Mouse (Mus musculus) liver, embryonic 11.5 days (tissue): ENCODE results near the gene H2-T22. TPM values are rescaled to one million over a fixed set of nuclear protein-coding genes. Genes with fewer than 3 reads are reported as not detected.
A peak's percentile ranks its signal among the peaks of the same experiment; 100 is the strongest.
"Not testable (repeated sequence)": the region's sequence is repeated elsewhere in the genome, so short reads cannot be mapped to it uniquely, and the experiment has no call there.

Experiments
- ATAC-seq: fragments of 200-750 bp; cut with Nextera tagmentation; replicated peaks from 2 replicates; pipeline ENCODE4 v1.8.0; 2017; ENCODE audit warnings: moderate number of reproducible peaks, mild to moderate bottlenecking, moderate TSS enrichment, moderate library complexity; ENCODE audit not compliant: low FRiP score
- DNase-seq: peaks from one replicate; pipeline ENCODE4 v3.0.0-alpha.2; 2017; ENCODE audit warnings: low spot score
- H3K27ac ChIP-seq: fragments of 300-500 bp; sonication (generic); 2 replicates; pipeline ENCODE4 v1.5.1; 2014; ENCODE audit warnings: mild to moderate bottlenecking, low read depth, low read length, control low read depth
- H3K27me3 ChIP-seq: fragments of 300-500 bp; sonication (generic); replicated peaks from 2 replicates; pipeline ENCODE4 v1.6.1; 2014; ENCODE audit warnings: low read length, mixed read lengths; ENCODE audit not compliant: control insufficient read depth, insufficient read depth
- H3K36me3 ChIP-seq: fragments of 300-500 bp; sonication (generic); 2 replicates; pipeline ENCODE4 v1.6.1; 2014; ENCODE audit warnings: mild to moderate bottlenecking, low read length, moderate library complexity, mixed read lengths; ENCODE audit not compliant: control insufficient read depth, insufficient read depth
- H3K4me1 ChIP-seq: fragments of 300-500 bp; sonication (generic); replicated peaks from 2 replicates; pipeline ENCODE4 v1.6.1; 2014; ENCODE audit warnings: low read length, mixed read lengths; ENCODE audit not compliant: control insufficient read depth, insufficient read depth
- H3K4me2 ChIP-seq: fragments of 300-500 bp; sonication (generic); 2 replicates; pipeline ENCODE4 v1.6.1; 2014; ENCODE audit warnings: mild to moderate bottlenecking, control low read depth, moderate library complexity
- H3K4me3 ChIP-seq: fragments of 300-500 bp; sonication (generic); 2 replicates; pipeline ENCODE4 v1.5.1; 2014; ENCODE audit warnings: low read depth, low read length, control low read depth
- H3K9ac ChIP-seq: fragments of 300-500 bp; sonication (generic); 2 replicates; pipeline ENCODE4 v1.6.1; 2014; ENCODE audit warnings: low read depth, low read length, control low read depth
- H3K9me3 ChIP-seq: fragments of 300-500 bp; sonication (generic); 2 replicates; pipeline ENCODE4 v1.6.1; 2016; ENCODE audit warnings: low read length, inconsistent platforms, mixed read lengths; ENCODE audit not compliant: control insufficient read depth
- WGBS: fragments of 180-500 bp; shearing (Covaris S2); extraction: QIAGEN DNeasy Blood & Tissue Kit; methylation state at CpG from one replicate; pipeline ENCODE4 v1.1.7; 2014; 5-methylcytosine and 5-hydroxymethylcytosine counted together
- polyA plus RNA-seq: library from polyadenylated mRNA; unstranded; fragments of >200 nt; fragmentation: Nextera tagmentation; extraction: Ambion mirVana; gene quantifications from 2 replicates; pipeline ENCODE4 v1.2.1, GENCODE M21; 2014

The H2-T22 gene
- polyA plus RNA-seq, 1 experiment from 2014 or later, result 9.5 TPM

DNA sequence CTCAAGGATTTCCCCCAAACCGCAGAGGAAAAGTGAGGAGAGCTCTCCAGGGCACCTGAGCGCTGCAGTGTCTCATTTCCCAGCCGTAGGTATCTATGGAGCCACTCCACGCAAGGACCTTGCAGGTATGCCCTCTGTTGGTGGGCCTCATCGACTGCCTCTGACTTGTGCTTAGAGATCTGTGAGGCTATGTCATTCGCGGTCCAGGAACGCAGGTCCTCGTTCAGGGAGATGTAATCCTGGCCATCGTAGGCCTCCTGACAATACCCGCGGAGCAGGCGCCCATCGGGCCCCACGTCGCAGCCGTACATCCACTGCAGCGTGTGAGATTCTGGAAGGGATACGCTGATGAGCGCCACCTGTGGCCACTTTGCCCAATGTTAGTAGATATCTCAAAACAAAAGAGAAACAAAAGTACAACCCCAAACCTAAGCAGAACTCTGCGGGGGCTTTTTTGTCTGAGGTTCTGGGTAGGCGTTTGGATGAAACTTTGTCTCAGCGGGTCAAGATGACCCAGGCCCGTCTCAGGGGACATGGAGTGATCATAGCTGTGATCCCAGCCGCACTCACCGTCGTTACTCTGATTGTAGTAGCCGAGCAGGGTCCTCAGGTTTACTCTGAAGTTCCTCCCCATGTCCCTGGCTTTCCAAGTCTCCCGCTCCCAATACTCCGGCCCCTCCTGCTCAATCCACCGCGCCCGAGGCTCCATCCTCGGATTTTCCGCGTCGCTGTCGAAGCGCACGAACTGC is 10.8 kb downstream of the H2-T22 start:
- Histone ChIP-seq H3K4me3 (peak overlapping the region; percentile 59), H3K9ac (peak overlapping the region; percentile 48), H3K4me2 (peak overlapping the region; percentile 83)
- ATAC-seq, result peak; percentile 39; the same call in 1 of the 2 replicates
- 4% methylated on average over 40 of the region's 40 CpGs for WGBS
- H3K27me3 ChIP-seq, H3K36me3 ChIP-seq, H3K27ac ChIP-seq, H3K9me3 ChIP-seq, H3K4me1 ChIP-seq: not testable (repeated sequence)
- peak; percentile 47 for DNase-seq

DNA sequence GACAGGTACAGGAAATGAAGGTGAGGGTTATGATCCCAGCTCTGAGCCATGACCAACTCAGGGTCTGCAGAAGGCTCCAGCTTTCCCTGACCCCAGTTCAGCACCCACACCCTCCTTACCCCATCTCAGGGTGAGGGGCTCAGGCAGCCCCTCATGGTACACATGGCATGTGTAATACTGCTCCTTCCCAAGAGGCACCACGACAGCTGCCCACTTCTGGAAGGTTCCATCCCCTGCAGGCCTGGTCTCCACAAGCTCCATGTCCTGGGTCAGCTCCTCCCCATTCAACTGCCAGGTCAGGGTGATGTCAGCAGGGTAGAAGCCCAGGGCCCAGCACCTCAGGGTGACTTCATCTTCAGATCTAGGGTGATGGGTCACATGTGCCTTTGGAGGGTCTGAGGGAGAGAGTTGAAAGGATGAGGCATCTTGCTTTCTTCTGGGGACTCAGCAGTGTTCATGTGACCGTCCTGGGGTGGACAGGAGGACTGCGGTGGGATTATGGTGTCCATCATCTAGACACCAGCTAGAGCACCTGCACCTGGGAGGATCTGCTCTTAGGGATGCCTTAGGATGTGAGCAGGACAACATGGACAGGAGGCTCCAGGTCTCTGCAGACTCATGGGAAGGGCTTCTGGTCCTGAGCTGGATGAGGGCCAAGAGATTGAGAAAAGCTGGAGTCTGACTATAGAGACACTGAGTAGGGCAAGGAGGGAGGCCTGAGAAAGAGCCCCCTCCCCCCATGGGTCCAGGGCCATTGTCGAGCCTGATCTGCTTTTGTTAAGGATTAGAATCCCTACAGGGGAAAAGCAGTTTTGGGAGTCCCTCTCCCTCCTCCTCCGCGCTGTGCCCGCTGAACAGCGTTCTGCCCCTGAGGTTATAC is 11.6 kb downstream of the H2-T22 start:
- not testable (repeated sequence) for DNase-seq, H3K4me1 ChIP-seq, H3K36me3 ChIP-seq, ATAC-seq, H3K9ac ChIP-seq, H3K27me3 ChIP-seq, H3K9me3 ChIP-seq, H3K27ac ChIP-seq
- WGBS, result 68% methylated on average over 8 of the region's 8 CpGs
- peak overlapping the region; percentile 83 for H3K4me2 ChIP-seq
- H3K4me3 ChIP-seq, result peak overlapping the region; percentile 59

DNA sequence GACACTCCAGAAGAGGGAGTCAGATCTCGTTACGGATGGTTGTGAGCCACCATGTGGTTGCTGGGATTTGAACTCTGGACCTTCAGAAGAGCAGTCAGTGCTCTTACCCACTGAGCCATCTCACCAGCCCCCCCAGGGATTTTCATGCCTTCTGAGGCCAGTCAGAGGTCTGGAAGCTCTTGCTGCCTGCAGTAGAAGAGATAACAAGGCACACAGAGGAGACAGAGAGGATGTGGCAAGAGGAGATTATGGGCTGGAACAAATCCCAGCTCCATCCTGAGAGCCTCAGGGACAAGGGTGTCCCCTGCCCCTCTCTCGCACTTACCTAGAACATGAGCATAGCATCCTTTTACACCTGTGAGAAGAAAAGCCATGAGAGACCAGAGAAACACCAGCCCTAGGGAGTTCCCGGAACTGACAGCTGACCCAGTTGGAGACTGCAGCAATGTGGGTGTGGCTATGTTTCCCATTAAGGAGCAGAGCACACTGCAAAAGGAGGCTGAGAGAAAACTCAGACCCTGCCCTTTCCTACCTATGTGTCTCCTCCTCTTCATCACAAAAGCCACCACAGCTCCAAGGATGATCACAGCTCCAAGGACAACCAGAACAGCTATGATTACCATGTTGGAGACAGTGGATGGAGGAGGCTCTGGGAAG is 12.4 kb downstream of the H2-T22 start:
- not testable (repeated sequence) for DNase-seq, H3K4me2 ChIP-seq, H3K9me3 ChIP-seq, H3K27me3 ChIP-seq, H3K9ac ChIP-seq, H3K36me3 ChIP-seq, H3K27ac ChIP-seq, H3K4me3 ChIP-seq, H3K4me1 ChIP-seq
- WGBS, result 60% methylated on average over 2 of the region's 4 CpGs
- peak; percentile 36; the same call in 1 of the 2 replicates for ATAC-seq

DNA sequence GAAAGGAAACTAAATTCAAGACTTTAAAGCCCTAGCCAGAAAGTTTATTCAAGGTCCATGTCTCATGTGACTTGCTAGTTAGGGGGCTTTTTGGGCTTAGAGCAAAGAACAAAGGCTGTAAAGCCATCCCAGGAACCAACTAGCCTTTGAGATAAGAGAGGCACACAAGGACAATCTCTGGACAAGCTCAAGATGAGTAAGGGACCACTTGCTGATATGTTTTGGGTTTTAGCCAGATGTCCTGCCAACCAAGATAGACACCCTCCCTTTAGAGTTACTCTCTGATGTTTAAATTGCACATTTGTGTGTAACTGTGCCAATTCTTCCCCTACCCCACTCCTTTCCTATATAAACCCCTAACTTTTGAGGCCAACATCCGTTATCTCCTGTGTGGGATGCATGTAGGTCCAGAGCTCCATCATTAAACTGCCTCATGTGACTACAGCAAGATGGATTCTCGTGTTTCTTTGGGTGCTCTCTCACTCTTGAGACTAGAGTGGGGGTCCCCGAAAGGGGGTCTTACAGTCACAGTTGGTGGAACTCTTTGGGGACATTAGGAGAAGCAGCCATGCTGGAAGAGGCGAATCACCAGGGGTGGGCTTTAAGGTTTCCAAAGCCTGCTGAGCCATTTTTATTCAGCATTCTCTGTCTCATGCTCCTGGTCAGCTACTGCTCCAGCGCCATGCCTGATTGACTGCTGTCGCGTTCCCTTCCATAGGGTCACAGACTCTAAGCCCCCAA is 13.5 kb downstream of the H2-T22 start:
- Histone ChIP-seq H3K4me2 (no peak overlapping the region), H3K36me3 (no peaks in the 10 kb centered on the region), H3K27me3 (no peaks in the 10 kb centered on the region), H3K9me3 (peaks cover 4% of the 10 kb centered on the region; the same call in 1 of the 2 replicates), H3K27ac (no peak overlapping the region), H3K9ac (no peak overlapping the region), H3K4me3 (no peak overlapping the region), H3K4me1 (peaks cover 12% of the 10 kb centered on the region)
- DNase-seq, result no peak
- ATAC-seq, result no peak
- 83% methylated on average over 7 of the region's 7 CpGs for WGBS

DNA sequence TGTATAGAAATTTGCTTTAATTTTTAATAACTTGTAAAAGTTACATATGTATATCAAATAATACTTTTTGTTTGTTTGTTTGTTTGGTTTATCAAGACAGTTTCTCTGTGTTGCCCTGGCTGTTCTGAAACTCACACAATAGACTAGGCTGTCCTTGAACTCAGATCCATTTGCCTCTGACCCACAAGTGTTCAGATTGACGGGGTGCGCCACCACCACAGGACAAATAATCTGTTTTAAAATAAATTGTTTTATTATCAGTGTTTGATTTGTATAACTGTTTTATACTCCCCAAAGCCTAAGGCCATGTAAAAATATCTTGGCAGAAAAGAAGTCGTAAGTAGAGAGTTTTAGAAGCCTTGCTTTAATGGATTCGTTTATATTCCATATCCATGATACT is 14.9 kb downstream of the H2-T22 start:
- no peak for ATAC-seq
- no peak for DNase-seq
- WGBS, result 87% methylated on average over 4 of the region's 4 CpGs
- peaks cover 20% of the 10 kb centered on the region for H3K4me1 ChIP-seq
- no peaks in the 10 kb centered on the region for H3K36me3 ChIP-seq
- H3K27me3 ChIP-seq, result no peaks in the 10 kb centered on the region
- H3K9ac ChIP-seq, result no peak overlapping the region
- H3K9me3 ChIP-seq, result peaks cover 4% of the 10 kb centered on the region; the same call in 1 of the 2 replicates
- no peak overlapping the region for H3K27ac ChIP-seq
- H3K4me3 ChIP-seq, result no peak overlapping the region
- H3K4me2 ChIP-seq, result no peak overlapping the region

DNA sequence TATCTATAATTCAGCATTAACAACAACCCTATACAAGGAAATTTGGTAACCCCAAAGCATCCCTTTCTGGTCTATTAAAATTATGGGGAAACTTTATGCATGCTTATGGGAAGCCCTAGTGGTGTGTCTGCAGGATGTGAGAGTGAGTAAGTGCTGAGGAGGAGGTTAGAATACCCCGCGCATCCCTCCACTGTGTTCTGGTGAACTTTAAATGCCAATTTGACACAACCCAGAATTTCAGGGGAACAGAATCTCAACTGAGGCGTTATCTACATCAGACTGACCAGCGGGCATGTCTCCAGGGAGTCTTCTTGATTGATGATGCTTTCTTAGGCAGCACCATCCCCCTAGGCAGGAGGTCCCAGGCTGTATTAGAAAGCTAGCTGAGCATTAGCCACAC is 16.6 kb downstream of the H2-T22 start:
- H3K9ac ChIP-seq, result no peak overlapping the region
- no peaks in the 10 kb centered on the region for H3K36me3 ChIP-seq
- peaks cover 16% of the 10 kb centered on the region for H3K4me1 ChIP-seq
- peaks cover 7% of the 10 kb centered on the region; the same call in 1 of the 2 replicates for H3K9me3 ChIP-seq
- H3K4me3 ChIP-seq, result no peak overlapping the region
- H3K27me3 ChIP-seq, result no peaks in the 10 kb centered on the region
- no peak overlapping the region for H3K4me2 ChIP-seq
- ATAC-seq (no peak), DNase-seq (no peak)
- WGBS, result 57% methylated on average over 4 of the region's 4 CpGs
- H3K27ac ChIP-seq, result no peak overlapping the region

DNA sequence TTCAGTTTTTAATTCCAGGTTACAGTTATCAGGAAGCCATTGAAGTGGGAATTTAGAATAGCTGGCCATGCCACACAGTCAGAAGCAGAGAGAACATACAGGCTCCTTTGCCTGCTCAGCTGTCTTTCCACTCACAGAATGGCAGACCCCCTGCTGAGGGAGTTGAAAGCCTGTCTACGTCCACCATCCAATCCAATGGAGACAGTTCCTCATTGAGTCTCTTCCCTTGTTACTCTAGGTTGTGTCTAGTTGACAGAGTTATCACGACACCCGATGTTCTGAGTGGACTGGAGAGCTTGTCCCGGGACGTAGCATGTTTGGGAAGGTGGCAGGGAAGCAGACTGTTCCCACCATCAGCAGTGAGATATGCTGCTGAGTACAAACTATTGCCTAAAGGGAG is 17.4 kb downstream of the H2-T22 start:
- Histone ChIP-seq H3K36me3 (no peaks in the 10 kb centered on the region; the same call in 1 of the 2 replicates), H3K9me3 (peaks cover 9% of the 10 kb centered on the region), H3K27me3 (no peaks in the 10 kb centered on the region), H3K4me1 (peaks cover 20% of the 10 kb centered on the region), H3K27ac (no peak overlapping the region), H3K9ac (no peak overlapping the region), H3K4me3 (no peak overlapping the region), H3K4me2 (no peak overlapping the region)
- 73% methylated on average over 5 of the region's 5 CpGs for WGBS
- DNase-seq (no peak), ATAC-seq (no peak)
